Mouse (Mus musculus) bone marrow, adult 2 months (tissue): Measurements from ENCODE around the gene Alyref.

Experiments
- CTCF ChIP-seq: fragments of 200-500 bp; IDR thresholded peaks from 2 replicates; pipeline ENCODE4 v1.5.1; 2011; ENCODE audit warnings: low read length, control low read depth; ENCODE audit not compliant: control insufficient read depth, insufficient read depth
- POLR2A ChIP-seq: fragments of 200-500 bp; IDR thresholded peaks from 2 replicates; pipeline ENCODE4 v1.6.1; 2011; ENCODE audit warnings: low read depth, mild to moderate bottlenecking, control low read depth, low read length, borderline replicate concordance; ENCODE audit not compliant: control insufficient read depth

DNA sequence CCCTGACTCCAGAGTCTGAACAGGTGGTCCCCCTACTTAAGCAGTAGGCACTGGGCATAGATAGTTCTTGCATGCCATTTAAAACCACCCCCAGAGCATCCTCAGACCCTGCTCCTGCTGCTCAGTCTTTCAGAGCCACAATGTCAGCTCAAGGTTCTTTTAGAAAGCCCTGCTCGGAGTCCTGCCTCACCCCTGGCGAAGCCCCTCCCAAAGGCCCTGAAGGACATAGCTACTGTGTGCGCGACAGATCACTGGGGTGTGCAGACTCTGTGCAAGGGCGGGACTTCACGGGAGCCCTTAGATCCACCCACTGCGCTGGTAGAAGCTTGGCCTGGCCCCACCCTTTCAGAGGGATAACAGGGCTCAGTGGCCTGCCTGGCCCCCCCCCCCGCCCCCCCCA lies 11.1 kb upstream of the Alyref start:
- no peak for TF ChIP-seq POLR2A
- no peak for TF ChIP-seq CTCF
